Mouse (Mus musculus) urinary bladder, postnatal 25 days (tissue): ENCODE measurements around the gene Setd7.

Source experiments
- DNase-seq: peaks from one replicate; pipeline ENCODE4 v3.0.0; 2022; ENCODE audit warnings: low spot score

Setd7 gene

DNA sequence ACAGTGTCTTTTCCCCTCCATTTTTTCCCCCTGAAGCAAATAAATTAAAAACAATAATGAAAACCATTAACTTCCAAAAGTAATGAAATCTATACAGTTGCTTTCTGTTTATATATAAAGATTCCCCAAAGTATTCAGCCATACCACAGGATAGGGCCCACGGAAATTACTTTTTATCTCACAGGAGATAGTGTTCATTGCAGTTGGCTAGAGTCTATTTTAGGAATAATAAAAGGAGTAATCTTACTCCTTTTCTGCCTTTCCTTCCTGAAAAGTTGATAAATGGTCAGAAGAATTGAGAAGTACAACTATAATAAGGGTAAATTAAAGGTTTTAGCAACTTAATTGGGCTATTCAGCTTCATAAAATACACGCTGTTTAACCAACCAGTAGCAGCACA is 92.1 kb downstream of the Setd7 start:
- DNase-seq = no peak
